ENCODE assay signal across 9 mouse cellular contexts in the genomic region with DNA sequence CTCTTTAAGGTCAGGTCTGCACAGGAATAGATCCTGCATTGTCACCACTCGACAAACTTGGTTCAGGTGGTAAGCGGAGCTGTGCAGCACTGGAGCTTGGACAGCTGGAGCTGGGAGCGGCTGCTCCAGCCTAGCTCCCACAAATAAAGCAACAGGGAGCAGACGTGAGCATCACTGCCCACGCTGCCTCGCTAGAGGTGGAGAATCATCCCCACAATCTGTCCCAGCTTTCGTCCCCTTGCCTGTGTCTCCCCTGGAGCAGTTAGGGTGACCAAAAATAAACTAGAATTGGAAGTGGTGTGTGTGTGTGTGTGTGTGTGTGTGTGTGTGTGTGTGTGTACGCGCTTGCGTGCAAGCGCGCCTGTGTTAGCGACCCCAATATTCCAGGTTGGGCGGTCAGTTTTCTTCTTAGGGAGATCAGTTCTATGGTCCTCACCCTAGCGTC. TPM values are rescaled to one million over a fixed set of nuclear protein-coding genes. Genes with fewer than 3 reads are reported as not detected.
DNase-seq lines count a peak whose midpoint lies in the region; ATAC-seq and TF ChIP-seq lines count a peak whose summit lies in the region.
"Had no signal": no experiment of that assay in that cellular context is flagged by ENCODE, and none has a peak within 500 bp of the region (broad histone marks: within the 10 kb centered on the region; RNA-seq: fewer than 3 reads in every experiment).

No protein-coding gene starts in this region.

- H3K9me3 ChIP-seq in midbrain, embryonic 13.5 days: no peaks in the 10 kb centered on the region
- H3K9me3 ChIP-seq: G1E had no signal

- H3K4me1 ChIP-seq in kidney, adult 2 months (ENCODE audit: control insufficient read depth, insufficient read depth, low read length): no peaks in the 10 kb centered on the region
- peaks cover 18% of the 10 kb centered on the region for H3K4me1 ChIP-seq in midbrain, embryonic 13.5 days (replicated peaks)

- H3K4me2 ChIP-seq in midbrain, embryonic 13.5 days (replicated peaks): peak overlapping the region; percentile 76

- peak overlapping the region; percentile 90 for H3K9ac ChIP-seq in midbrain, embryonic 13.5 days (replicated peaks)

- no peak overlapping the region for H3K27ac ChIP-seq in kidney, adult 2 months (ENCODE audit: insufficient read depth, low read depth, low read length)
- H3K27ac ChIP-seq in midbrain, embryonic 13.5 days: peak overlapping the region; percentile 95

- peak overlapping the region; percentile 52 for H3K4me3 ChIP-seq in kidney, adult 2 months (ENCODE audit: insufficient read depth, low read depth, low read length)
- peak overlapping the region; percentile 86 for H3K4me3 ChIP-seq in midbrain, embryonic 13.5 days (replicated peaks)

- no peak for DNase-seq in kidney, adult 2 months
- no peak for DNase-seq in kidney, adult 8-10 months
- DNase-seq in cerebellum, postnatal 10 days: peak; percentile 46 to 50
- peak; percentile 38 to 46 for DNase-seq in frontal cortex, postnatal 25 days (ENCODE audit: low spot score in 2 of 2)
- peak; percentile 23 to 46 for DNase-seq in layer of hippocampus, postnatal 25 days (ENCODE audit: extremely low spot score in 1 of 2, low spot score in 1 of 2)
- no peak for DNase-seq in ovary, postnatal 10 days (ENCODE audit: low spot score)

- no peak for TF ChIP-seq CTCF in kidney, adult 2 months (conservative IDR thresholded peaks at IDR 0.05; ENCODE audit: insufficient read depth, insufficient read length, low read depth, low read length)

- no peak for TF ChIP-seq POLR2A in kidney, adult 2 months (IDR thresholded peaks at IDR 0.05; ENCODE audit: low read depth, low read length)

- peak; percentile 70 for ATAC-seq in midbrain, embryonic 13.5 days
- ATAC-seq in megakaryocyte-erythroid progenitor cell, adult 5-6 weeks (replicated peaks; ENCODE audit: low FRiP score, low TSS enrichment, poor library complexity, severe bottlenecking): no peak

- no peaks in the 10 kb centered on the region for H3K27me3 ChIP-seq in kidney, adult 2 months (replicated peaks; ENCODE audit: control insufficient read depth, insufficient read depth, low read length)
- H3K27me3 ChIP-seq in midbrain, embryonic 13.5 days: no peaks in the 10 kb centered on the region

- no peaks in the 10 kb centered on the region for H3K36me3 ChIP-seq in kidney, adult 2 months (ENCODE audit: control insufficient read depth, insufficient read depth, low read length)
- no peaks in the 10 kb centered on the region for H3K36me3 ChIP-seq in midbrain, embryonic 13.5 days
- H3K36me3 ChIP-seq: G1E had no signal

- 5% methylated on average over 15 of the region's 15 CpGs for WGBS in kidney, adult 2 months
- WGBS in midbrain, embryonic 13.5 days: 2% methylated on average over 15 of the region's 15 CpGs

RNA-seq across cellular contexts. Expression of a gene that starts 1.0 kb away (rescaled TPM):
- 1.3 and 1.4 TPM in 2 replicates for polyA plus RNA-seq in kidney, adult 2 months (2012; rRNA removed)
- total RNA-seq in layer of hippocampus, postnatal 25 days (2021): 10 to 100 TPM; 60.9 to 71.3 TPM
- polyA plus RNA-seq in midbrain, embryonic 13.5 days (2015; fragmentation: Nextera tagmentation; extraction: Ambion mirVana): 4.0 and 4.5 TPM in 2 replicates
- not detected in 2 replicates for total RNA-seq in megakaryocyte-erythroid progenitor cell, adult 5-6 weeks (2014; fragmentation: Nextera tagmentation)
- total RNA-seq in megakaryocyte-erythroid progenitor cell, adult 5-6 weeks (2017): not detected in 2 replicates
- polyA plus RNA-seq: G1E had no signal

Comparison
In these comparisons a context has a peak if more than half of its experiments do, and no peak if none do; other contexts are left out.
1. DNase-seq: peak in cerebellum, postnatal 10 days (2 of 2), frontal cortex, postnatal 25 days (2 of 2) and layer of hippocampus, postnatal 25 days (2 of 2); none in kidney, adult 2 months (single experiment), kidney, adult 8-10 months (0 of 2) and ovary, postnatal 10 days (single experiment).
2. RNA of a gene that starts 1.0 kb away (total RNA-seq): 60.9 to 71.3 TPM in layer of hippocampus, postnatal 25 days; not detected in megakaryocyte-erythroid progenitor cell, adult 5-6 weeks; every median in the first group is over 10 times any median in the second.